Mouse (Mus musculus) CD8-positive naive resting alpha-beta T cell, adult 2 months (primary cell): ENCODE data around the gene Nfib.

Experiments used
- DNase-seq, 2 experiments: peaks; one replicate each; pipeline ENCODE4 v3.0.0; 2022; ENCODE audit warnings: low read depth in 2 of 2, low spot score in 2 of 2

Nfib gene

GRCm38 (mm10) chr4:82470938-82471320, 234.6 kb downstream of the Nfib start:
- DNase-seq, result no peak

GRCm38 (mm10) chr4:82470212-82470937, 235.2 kb downstream of the Nfib start:
- DNase-seq, result no peak

GRCm38 (mm10) chr4:82468944-82469343, 236.6 kb downstream of the Nfib start:
- DNase-seq, result no peak

- no peak for DNase-seq
Measured at GRCm38 (mm10) chr4:82466717-82467116, 238.8 kb downstream of the Nfib start.

GRCm38 (mm10) chr4:82466144-82466543, 239.4 kb downstream of the Nfib start:
- DNase-seq, result no peak

- no peak for DNase-seq
Measured at GRCm38 (mm10) chr4:82464051-82464632, 241.4 kb downstream of the Nfib start.

GRCm38 (mm10) chr4:82463189-82463715, 242.3 kb downstream of the Nfib start:
- no peak for DNase-seq

GRCm38 (mm10) chr4:82461676-82462075, 243.9 kb downstream of the Nfib start:
- no peak for DNase-seq

- no peak for DNase-seq
Measured at GRCm38 (mm10) chr4:82458895-82459294, 246.7 kb downstream of the Nfib start.

GRCm38 (mm10) chr4:82456908-82457307, 248.6 kb downstream of the Nfib start:
- no peak for DNase-seq

GRCm38 (mm10) chr4:82456323-82456713, 249.2 kb downstream of the Nfib start:
- no peak for DNase-seq

- no peak for DNase-seq
Measured at GRCm38 (mm10) chr4:82455617-82456322, 249.8 kb downstream of the Nfib start.

GRCm38 (mm10) chr4:82454989-82455388, 250.6 kb downstream of the Nfib start:
- DNase-seq, result no peak

- DNase-seq, result no peak
Measured at GRCm38 (mm10) chr4:82453341-82453740, 252.2 kb downstream of the Nfib start.

- DNase-seq, result no peak
Measured at GRCm38 (mm10) chr4:82452905-82453304, 252.6 kb downstream of the Nfib start.

- no peak for DNase-seq
Measured at GRCm38 (mm10) chr4:82447061-82447671, 258.4 kb downstream of the Nfib start.

- DNase-seq, result no peak
Measured at GRCm38 (mm10) chr4:82444078-82444477, 261.5 kb downstream of the Nfib start.

- DNase-seq, result no peak
Measured at GRCm38 (mm10) chr4:82443441-82443840, 262.1 kb downstream of the Nfib start.

GRCm38 (mm10) chr4:82443003-82443402, 262.5 kb downstream of the Nfib start:
- DNase-seq, result no peak

- DNase-seq, result no peak
Measured at GRCm38 (mm10) chr4:82440606-82441005, 264.9 kb downstream of the Nfib start.

- no peak for DNase-seq
Measured at GRCm38 (mm10) chr4:82439813-82440212, 265.7 kb downstream of the Nfib start.

- DNase-seq, result no peak
Measured at GRCm38 (mm10) chr4:82438631-82439030, 266.9 kb downstream of the Nfib start.
